Mouse (Mus musculus): ENCODE data around the gene Msl3.
A peak's percentile ranks its signal among the peaks of the same experiment; 100 is the strongest.

The Msl3 gene

DNA sequence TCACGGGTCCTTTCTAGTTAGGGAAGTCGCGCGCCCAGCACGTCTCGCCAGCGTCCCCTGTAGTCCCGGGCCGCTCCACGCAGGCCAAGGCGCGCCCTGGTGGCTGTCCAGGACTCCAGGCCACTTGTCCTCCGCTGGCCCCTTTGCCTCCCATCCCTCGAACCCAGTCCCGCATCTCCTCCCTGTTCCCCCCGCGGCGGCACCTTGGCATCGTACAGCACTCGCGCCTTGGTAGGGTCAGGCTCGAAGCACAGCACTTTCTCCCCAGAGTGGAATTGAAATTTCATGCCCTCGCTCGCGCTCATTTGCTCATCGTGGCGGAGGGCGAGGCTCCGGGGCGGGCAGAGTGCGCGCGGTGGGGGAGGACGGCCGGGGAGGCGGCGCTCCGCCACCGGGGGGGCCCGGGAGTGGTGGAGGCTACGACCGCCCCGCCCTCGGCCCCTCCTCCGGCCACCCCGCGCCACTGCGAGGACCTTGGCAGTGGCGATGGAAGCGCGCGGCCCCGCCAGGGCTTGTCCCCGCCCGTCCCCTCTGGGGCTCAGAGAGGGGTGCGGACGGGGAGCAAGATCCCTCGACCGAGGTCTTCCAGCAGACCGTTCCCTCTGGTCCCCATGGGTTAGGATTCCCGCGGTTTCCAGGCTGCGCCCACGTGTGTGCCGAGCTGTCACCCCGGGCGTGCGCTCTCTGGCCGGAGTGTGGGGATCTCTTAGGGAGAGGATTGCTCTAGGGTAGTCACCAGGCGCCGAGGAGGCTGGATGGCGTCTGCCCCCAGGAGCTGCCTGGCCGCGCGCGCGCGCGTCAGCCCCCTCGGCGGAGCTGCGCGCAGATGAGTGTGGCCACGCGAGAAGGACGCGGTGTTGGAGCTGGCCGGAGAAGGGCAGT is at the start of gene Msl3:
Gene Msl3, minus strand, starts transcription at position 374 of the 882 bp plus-strand sequence.
- peak; percentile 84 for DNase-seq

DNA sequence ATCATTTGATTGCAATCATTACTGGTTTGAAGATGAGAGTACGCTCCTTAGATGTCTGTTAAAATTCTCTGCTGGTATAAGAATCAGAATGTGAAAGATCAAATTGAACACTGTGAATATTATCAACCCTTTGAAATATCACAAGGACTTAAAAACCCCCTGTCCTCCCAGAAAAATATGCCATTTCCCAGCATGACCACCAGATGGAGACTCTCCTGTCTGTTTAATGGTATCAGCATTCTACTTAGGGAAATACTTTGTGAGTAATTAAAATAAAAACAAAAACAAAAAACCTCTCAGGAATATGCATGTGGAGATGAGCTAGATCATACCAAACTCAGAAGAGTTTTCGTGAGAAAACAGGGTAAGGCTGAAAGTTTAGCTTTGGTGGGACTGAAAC is 44.3 kb upstream of the Msl3 start:
- no peak for DNase-seq

DNA sequence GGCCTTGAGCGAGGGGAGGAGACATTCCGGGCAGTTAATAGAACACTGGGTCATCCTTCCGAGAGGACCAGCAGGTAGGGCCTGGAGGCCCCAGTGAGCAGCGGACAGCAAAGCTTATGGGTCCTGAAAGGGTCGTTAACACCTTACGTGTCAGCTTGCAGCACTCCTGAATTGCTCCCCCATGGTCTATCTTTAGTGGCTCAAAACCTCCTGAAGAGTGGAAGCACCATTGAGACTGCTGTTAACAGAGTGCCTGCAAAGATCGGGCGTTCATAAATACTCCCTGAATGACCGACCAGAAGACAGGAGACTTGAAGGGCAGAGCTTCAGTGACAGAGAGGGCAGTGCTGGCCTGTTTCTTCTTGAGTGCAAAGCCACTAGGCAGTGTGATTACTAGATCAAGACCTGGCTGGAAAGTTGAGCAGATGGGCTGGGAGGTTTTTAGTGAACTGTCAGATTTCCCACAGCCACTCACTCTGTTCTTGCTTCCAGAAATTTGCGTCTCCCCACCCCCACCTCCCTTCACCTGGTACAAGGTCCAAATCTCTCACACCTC is 787 bp upstream of the Msl3 start:
- no peak for DNase-seq

DNA sequence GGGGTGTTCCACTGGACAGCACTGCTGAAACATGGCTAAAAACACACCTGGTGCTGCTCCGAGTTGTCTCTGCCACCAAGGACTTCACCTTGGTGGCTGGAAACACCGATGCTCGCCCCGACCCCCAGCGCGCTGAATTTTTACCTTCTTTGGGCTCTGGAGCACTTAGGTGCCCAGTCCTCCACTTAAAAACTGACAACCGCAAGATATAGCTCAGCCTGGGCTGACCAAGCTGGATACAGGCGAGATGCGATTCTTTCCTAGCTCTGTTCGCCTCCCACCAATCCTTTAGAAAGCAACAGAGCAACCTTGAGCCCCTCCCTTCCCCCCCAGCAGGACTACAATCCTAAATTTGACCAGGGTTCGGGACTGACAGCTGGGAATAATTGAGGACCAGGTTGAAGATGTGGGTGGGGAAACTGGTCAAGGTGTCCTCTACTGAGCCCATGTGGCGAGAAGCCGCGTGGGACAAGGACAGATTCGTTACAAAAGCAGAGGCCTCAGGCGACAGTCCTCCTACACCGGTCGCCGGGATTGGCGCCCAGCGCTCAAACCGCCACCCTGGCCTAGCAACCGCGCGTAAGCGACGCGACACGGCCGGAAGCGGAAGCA is 679 bp downstream of the Msl3 start:
- DNase-seq, result no peak

DNA sequence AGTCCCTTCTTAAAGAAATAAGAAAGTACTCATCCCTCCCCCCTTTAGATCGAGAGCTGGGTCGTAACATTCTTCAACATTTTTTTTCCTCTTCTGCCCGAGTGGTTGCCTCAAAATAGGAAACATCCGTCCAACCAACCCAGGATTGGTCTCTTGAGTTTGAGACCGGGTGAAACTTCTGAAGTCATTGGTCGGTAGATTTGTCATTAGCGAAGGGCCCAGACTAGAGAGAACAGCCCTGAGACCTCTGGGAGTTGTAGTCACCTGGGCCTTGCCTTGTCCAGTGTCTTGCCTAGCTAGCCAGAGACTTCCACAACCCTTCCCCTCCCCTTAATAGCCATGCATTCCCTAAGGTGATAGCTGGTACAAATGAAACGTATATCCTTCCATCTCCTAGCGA is 1.3 kb downstream of the Msl3 start:
- peak; percentile 81 for DNase-seq

DNA sequence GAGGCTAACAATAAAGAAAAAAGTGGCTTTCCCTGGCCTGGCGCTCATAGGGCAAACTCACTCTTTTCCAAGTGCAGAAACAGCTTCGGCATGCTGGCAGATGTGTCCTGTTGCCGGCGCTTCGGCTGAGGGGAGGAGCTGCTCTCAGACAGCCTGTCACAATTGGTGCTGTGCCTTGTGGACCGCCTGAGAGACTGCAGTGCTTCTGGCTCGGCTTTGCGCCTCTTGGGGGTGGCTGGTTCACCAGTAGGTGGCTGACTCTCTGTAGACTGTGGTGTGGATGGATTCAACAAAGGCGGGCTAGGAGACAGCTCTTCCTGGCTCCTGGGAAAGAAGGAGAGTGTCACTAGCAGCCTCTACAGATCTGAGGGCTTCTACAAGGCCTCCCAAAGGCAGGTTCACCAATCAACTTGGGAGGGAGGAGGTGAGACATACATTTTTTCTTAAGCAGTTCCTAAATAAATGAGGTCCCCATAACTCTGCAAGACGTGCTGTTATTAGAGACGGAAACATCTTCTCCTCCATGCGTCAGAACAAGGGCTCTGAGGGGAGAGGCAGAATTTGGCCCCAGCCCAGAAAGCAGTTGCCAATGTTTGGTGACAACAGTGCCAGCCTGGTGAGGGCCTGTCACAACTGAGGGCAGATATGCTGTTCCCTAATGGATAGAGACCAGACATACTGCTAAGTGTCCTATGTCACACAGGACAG is 9.6 kb downstream of the Msl3 start:
- DNase-seq, result no peak

DNA sequence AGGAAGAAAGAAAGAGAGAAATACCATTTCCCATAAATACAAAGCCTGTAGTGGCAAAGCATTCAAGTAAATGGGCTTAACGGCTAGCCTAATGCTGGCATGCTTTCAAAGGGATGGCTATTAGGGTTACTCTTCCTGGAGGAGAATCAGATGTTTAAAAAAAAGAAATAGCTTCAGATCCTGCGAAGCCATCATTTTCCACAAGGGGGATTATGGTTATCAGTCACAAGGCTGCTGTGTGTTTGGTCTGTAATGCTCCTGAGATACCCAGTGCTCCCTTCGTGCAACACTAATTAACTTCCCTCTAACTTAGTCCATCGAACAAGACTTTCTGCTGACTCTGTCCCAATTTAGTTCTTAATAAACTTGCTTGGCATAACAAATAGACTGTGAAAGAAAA is 13.5 kb downstream of the Msl3 start:
- no peak for DNase-seq

DNA sequence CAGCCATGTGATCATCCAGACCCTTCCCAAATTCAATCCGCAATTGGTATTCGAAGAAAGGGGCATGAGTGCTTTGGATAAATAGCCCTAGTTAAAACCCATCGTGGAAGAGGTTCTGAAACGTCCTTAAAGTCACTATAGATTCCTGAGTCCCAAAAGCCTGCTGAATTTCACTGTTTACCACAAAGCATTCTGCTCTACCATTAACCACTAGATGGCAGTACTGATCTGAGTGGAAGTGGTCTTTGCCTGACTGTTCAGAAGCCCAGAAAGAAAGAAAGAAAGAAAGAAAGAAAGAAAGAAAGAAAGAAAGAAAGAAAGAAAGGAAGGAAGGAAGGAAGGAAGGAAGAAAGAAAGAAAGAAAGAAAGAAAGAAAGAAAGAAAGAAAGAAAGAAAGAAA is 13.9 kb downstream of the Msl3 start:
- peak; percentile 41 for DNase-seq

DNA sequence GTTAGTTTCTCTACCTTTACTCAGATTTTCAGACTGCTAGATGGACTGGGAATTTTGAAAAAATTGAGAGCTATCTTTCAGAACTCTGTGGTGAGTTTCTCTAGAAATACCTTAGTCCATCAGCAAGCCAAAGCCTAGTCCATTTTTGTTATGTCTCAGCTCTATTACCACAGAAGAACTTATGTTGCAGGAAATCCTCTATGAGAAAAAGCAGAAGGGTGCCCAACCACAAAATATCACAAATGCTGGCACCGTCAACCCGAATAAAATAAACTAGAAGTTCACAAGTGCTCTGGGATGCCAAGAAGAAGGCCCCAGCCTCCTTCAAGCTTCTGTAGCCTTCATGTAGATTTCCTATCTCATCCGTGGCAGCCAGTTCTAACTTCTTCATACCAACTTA is 14.4 kb downstream of the Msl3 start:
- DNase-seq, result no peak

DNA sequence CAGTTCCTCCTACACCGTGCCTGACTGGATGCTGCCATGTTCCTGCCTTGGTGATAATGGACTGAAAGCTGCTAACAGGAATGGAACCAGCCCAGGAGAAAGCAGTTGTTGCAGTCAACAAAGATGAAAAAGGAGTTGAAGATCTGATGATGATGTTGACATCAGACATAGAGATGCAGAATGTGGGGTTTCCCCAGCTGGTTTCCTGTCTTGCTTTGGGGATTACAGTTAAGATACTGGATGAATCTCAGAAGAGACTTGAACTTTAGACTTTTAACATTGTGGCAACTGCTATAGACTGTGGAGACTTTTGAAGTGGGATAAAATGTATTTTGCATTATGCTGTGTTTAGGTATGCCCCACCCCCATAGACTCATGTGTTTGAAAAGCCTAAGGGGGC is 15.9 kb downstream of the Msl3 start:
- DNase-seq, result no peak

DNA sequence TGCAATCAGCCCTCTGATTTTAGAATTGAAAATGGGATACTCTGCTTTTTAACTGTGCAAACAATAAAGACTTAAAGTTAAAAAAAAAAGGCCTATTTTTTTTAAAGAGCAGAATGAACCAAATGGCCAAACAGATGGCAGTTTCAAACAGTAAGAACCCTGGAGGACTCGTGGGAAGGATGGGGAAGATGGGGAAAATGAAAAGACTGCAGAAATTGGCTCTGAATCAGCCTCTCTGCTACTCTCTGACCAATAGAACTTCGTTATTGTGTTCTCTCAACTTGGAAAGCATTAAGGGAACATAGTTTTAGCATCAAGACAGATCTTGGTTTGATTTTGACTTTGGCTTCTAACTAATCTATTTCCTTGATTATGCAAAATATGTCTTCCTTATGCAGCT is 24.4 kb downstream of the Msl3 start:
- DNase-seq, result no peak

DNA sequence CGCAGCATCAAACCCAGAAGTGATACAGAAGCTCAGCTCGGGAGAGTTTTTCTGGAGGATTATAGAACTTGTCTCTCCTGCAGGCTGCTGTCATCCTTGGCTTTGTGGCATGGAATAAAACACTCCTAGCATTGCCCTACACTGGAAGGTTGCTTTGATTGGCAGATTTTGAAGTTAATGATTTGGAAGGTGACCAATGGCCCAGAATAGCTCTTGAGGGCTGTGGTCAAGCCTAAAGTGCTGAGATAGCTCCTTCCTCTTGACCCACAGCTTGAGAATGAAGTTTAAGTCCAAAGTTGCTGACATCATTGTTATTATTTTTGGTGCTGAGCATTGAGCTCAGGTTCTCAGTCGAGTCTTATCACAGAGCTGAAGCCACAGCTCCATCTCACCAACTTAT is 26.0 kb downstream of the Msl3 start:
- DNase-seq, result no peak

DNA sequence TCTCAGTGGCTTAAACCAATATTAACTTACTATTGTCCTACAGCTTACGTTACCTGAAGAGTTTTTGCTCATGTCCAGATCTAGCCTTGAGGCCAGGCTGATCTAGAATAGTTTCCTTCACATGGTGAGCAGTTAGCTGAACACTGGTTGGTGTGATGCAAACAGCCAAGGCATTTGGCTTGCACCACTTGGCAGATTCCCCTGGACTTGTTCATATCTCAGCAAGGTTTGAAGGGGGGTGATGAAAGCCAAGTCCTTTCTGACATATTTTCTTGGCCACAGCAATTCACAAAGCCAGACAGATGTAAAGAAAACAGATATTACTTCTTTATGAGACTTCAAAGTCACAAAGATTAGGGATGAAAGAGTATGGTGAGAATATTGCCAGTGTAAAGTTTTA is 30.2 kb downstream of the Msl3 start:
- no peak for DNase-seq

DNA sequence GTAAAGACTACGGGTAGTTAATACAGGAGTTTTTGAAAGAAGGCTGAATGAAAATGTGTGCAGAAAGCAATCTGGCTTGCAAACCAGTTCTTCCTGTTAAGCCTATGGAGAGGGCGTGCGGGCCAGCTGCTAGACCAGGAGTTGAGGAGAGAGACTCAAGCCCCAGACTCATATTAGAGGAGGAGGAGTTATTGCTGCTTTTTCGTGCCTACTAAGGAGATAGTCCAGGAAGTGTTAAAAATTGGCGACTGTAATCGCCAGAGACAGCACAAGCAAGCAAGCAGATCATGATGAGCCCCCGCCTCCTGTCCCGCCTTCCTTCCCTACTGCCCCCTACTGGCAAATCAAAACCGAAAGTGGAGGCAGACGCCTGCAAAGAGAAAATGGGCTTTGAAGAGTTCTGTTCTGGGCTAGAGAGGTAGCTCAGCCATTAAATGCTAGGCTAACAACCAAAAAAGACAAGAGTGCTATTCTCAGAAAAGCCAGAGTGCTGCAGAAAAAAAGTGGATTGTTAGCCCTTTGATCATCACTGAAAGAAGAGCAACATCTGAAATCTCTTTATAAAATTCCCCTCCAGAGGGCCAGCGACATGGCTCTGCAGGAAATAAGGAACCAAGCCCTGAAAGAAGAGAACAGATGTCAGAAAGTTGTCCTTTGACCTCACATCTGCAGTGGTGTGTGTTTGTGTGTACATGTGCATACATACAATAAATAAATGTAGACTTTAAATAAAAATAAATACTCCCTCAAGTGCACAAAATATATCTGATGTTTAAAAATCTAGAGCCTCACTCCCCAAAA is 33.9 kb downstream of the Msl3 start:
- DNase-seq, result peak; percentile 65
